Mouse (Mus musculus) layer of hippocampus, adult 6 months (tissue): ENCODE data around the gene Bsx. TPM values are rescaled to one million over a fixed set of nuclear protein-coding genes. Genes with fewer than 3 reads are reported as not detected.

Experiments used
- long read RNA-seq, 2 experiments: library from polyadenylated mRNA; unstranded; transcript quantifications; one replicate each; pipeline ENCODE4 v2.0.0; 2019 to 2020
- polyA plus RNA-seq: library from polyadenylated mRNA; unstranded; fragments of <200 nt; fragmentation: Nextera tagmentation; gene quantifications from 2 replicates; pipeline ENCODE4 v1.2.3, GENCODE M21; 2021

The Bsx gene
- 0.06 and 0.09 TPM in 2 replicates for polyA plus RNA-seq
- long read RNA-seq, experiment 1 = 0 reads
- long read RNA-seq, experiment 2 = 0 reads

GRCm38 (mm10) chr9:40873556-40874470 lies at the start of gene Bsx:
Gene Bsx, plus strand, starts transcription at chr9:40874127.

Other genes starting within 250 kb of the Bsx start
- gene Gm21915, start 203.5 kb upstream of the Bsx start, polyA plus RNA-seq = not detected in 2 replicates
- 2.8 and 3.0 TPM in 2 replicates for gene Clmp, start 188.2 kb upstream of the Bsx start, polyA plus RNA-seq
- 3,948 and 4,144 TPM in 2 replicates for gene Hspa8, start 73.1 kb upstream of the Bsx start, polyA plus RNA-seq
- gene Jhy, start 90.0 kb downstream of the Bsx start, polyA plus RNA-seq = 0.35 and 0.36 TPM in 2 replicates
- not detected in 2 replicates for gene Crtam, start 130.5 kb downstream of the Bsx start, polyA plus RNA-seq